Mouse (Mus musculus) adrenal gland, adult 8-10 months (tissue): ENCODE data around the gene Mgat4a. TPM values are rescaled to one million over a fixed set of nuclear protein-coding genes. Genes with fewer than 3 reads are reported as not detected.

Source experiments
- total RNA-seq, 4 experiments: library from RNA; stranded (reverse); gene quantifications; 2 replicates each; pipeline ENCODE4 v1.2.4; 2022

Mgat4a gene
- total RNA-seq, 4 experiments from 2014 or later = 7.2 to 8.2 (median 8.0) TPM

Other genes starting within 250 kb of the Mgat4a start
- gene Inpp4a, start 241.2 kb downstream of the Mgat4a start, total RNA-seq = 10 to 100 TPM; 23.0 to 35.6 (median 31.2) TPM
- 100 to 1,000 TPM in 3 of 4 experiments, 10 to 100 TPM in 1; 90.0 to 125 (median 111) TPM for gene Coa5, start 110.9 kb downstream of the Mgat4a start, total RNA-seq
- 10 to 100 TPM; 72.8 to 82.8 (median 77.7) TPM for gene Unc50, start 110.9 kb downstream of the Mgat4a start, total RNA-seq
- 1 to 10 TPM; 2.2 to 4.2 (median 3.5) TPM for gene 2010300C02Rik, start 179.1 kb upstream of the Mgat4a start, total RNA-seq